Mouse (Mus musculus): ENCODE measurements at regions not wholly inside any gene's neighbourhood (a gene's known extent, or its start where the extent isn't known, plus 50 kb on each side); places are given as distances from the start of the nearest gene placed in this dataset.

GRCm38 (mm10) chr10:95124476-95124875 lies 179.8 kb upstream of the Plxnc1 start:
- TF ChIP-seq CTCF (IDR thresholded peaks at IDR 0.05; ENCODE audit: extremely low read depth, insufficient read depth, low read length) (no peak), POLR2A (IDR thresholded peaks at IDR 0.05; ENCODE audit: extremely low read depth, insufficient read depth, low read length) (no peak)

All from cortical plate, adult 2 months (tissue).